In genomic region chr7:29521841-29522575, GRCm38 (mm10) we compare ENCODE assay signal across 9 mouse cellular contexts. TPM values are rescaled to one million over a fixed set of nuclear protein-coding genes. Genes with fewer than 3 reads are reported as not detected.
DNase-seq lines count a peak whose midpoint lies in the region; ATAC-seq and TF ChIP-seq lines count a peak whose summit lies in the region.
"Had no signal": no experiment of that assay in that cellular context is flagged by ENCODE, and none has a peak within 500 bp of the region (broad histone marks: within the 10 kb centered on the region; RNA-seq: fewer than 3 reads in every experiment).

No protein-coding gene starts in this region.

- no peaks in the 10 kb centered on the region for H3K27me3 ChIP-seq in MEL (ENCODE audit: control insufficient read depth in 1 of 2, insufficient read depth in 2 of 2, low read length in 2 of 2)
- H3K27me3 ChIP-seq in lung, postnatal 0 days (replicated peaks; ENCODE audit: insufficient read depth, low read length), result no peaks in the 10 kb centered on the region

- ATAC-seq in lung, postnatal 0 days, result no peak

- DNase-seq in 3T3-L1 (ENCODE audit: low read depth, low spot score) (peak; percentile 85), MEL (ENCODE audit: low read depth, low spot score) (peak; percentile 88)
- DNase-seq in cerebellum, adult 9-10 months, result peak; percentile 90
- DNase-seq in gastrocnemius, adult 2 months, result peak; percentile 87
- DNase-seq in kidney, postnatal 4 days, result peak; percentile 90 to 91
- peak; percentile 92 for DNase-seq in lung, postnatal 0 days (ENCODE audit: low spot score)
- DNase-seq in right cerebral cortex, postnatal 36 days (ENCODE audit: low spot score in 2 of 2), result peak; percentile 63 to 75
- peak; percentile 70 to 81 for DNase-seq in urinary bladder, postnatal 4 days (ENCODE audit: low spot score in 2 of 2)

- TF ChIP-seq CTCF in MEL (IDR thresholded peaks at IDR 0.05 in 2 of 3, conservative IDR thresholded peaks at IDR 0.05 in 1 of 3; ENCODE audit: control insufficient read depth in 1 of 3, insufficient read depth in 1 of 3, low read depth in 2 of 3, low read length in 3 of 3, poor library complexity in 1 of 3, severe bottlenecking in 1 of 3), result peak; percentile 92 to 99 (median 96)
- TF ChIP-seq CTCF in gastrocnemius, adult 2 months (IDR thresholded peaks at IDR 0.05), result peak; percentile 95
- peak; percentile 96 for TF ChIP-seq CTCF in lung, postnatal 0 days (IDR thresholded peaks at IDR 0.05)

- peaks cover 0 to 7% of the 10 kb centered on the region in 2 experiments; a peak in 2 of 4 replicates for H3K36me3 ChIP-seq in MEL (ENCODE audit: control insufficient read depth in 1 of 2, insufficient read depth in 2 of 2, low read length in 2 of 2)
- H3K36me3 ChIP-seq in lung, postnatal 0 days (ENCODE audit: insufficient read depth, low read length), result no peaks in the 10 kb centered on the region
- H3K36me3 ChIP-seq: heart, embryonic 15.5 days had no signal

- H3K27ac ChIP-seq in MEL (ENCODE audit: control insufficient read depth, low read depth, low read length), result no peak overlapping the region
- H3K27ac ChIP-seq in gastrocnemius, adult 2 months, result 0 out of 2 replicates have a peak overlapping the region, but pooled peaks have one; percentile 12
- no peak overlapping the region for H3K27ac ChIP-seq in lung, postnatal 0 days (ENCODE audit: low read length)
- H3K27ac ChIP-seq: heart, embryonic 15.5 days had no signal

- peaks cover 4 to 7% of the 10 kb centered on the region in 2 experiments; a peak in 2 of 4 replicates for H3K4me1 ChIP-seq in MEL (ENCODE audit: control insufficient read depth in 1 of 2, insufficient read depth in 2 of 2, low read length in 2 of 2)
- peaks cover 4% of the 10 kb centered on the region; the same call in 1 of the 2 replicates for H3K4me1 ChIP-seq in lung, postnatal 0 days (ENCODE audit: insufficient read depth, low read depth, low read length)

- TF ChIP-seq RAD21 in MEL (IDR thresholded peaks at IDR 0.05; ENCODE audit: low read depth, low read length), result peak; percentile 99

- TF ChIP-seq POLR2A in MEL (IDR thresholded peaks at IDR 0.05; ENCODE audit: control insufficient read depth in 1 of 2, insufficient read depth in 1 of 2, low read depth in 1 of 2, low read length in 2 of 2, poor library complexity in 1 of 2), result no peak

- intact Hi-C loops in gastrocnemius, adult 2 months (cut with DNase I), result loop anchor here (1.0 to 5.0 kb wide), 2 partner anchors 139 to 215 kb away; no protein-coding TSS in a partner anchor

- TF ChIP-seq EP300 in MEL (IDR thresholded peaks at IDR 0.05; ENCODE audit: low read depth in 1 of 2, low read length in 2 of 2), result no peak
- no peak for TF ChIP-seq EP300 in lung, postnatal 0 days (IDR thresholded peaks at IDR 0.05)

- no peaks in the 10 kb centered on the region for H3K9me3 ChIP-seq in MEL (replicated peaks; ENCODE audit: insufficient read depth, low read length)
- H3K9me3 ChIP-seq in lung, postnatal 0 days (ENCODE audit: low read length), result no peaks in the 10 kb centered on the region
- H3K9me3 ChIP-seq: heart, embryonic 15.5 days had no signal

- no peak overlapping the region for H3K4me3 ChIP-seq in MEL (ENCODE audit: control insufficient read depth in 1 of 2, insufficient read depth in 1 of 2, low read depth in 2 of 2, low read length in 2 of 2)
- no peak overlapping the region for H3K4me3 ChIP-seq in gastrocnemius, adult 2 months
- H3K4me3 ChIP-seq in lung, postnatal 0 days (ENCODE audit: low read depth, low read length), result no peak overlapping the region
- H3K4me3 ChIP-seq: heart, embryonic 15.5 days had no signal

- 64% methylated on average over 5 of the region's 5 CpGs for WGBS in lung, postnatal 0 days

- H3K9ac ChIP-seq in MEL (ENCODE audit: control insufficient read depth, low read depth, low read length, poor library complexity, severe bottlenecking), result no peak overlapping the region
- H3K9ac ChIP-seq in lung, postnatal 0 days (replicated peaks; ENCODE audit: low read depth), result no peak overlapping the region
- H3K9ac ChIP-seq: heart, embryonic 15.5 days had no signal

- no peak overlapping the region for H3K4me2 ChIP-seq in lung, postnatal 0 days (replicated peaks; ENCODE audit: low read depth, low read length)
- H3K4me2 ChIP-seq: heart, embryonic 15.5 days had no signal

- peaks cover 8% of the 10 kb centered on the region for H3K79me2 ChIP-seq in MEL (ENCODE audit: control insufficient read depth, insufficient read depth, low read length, poor library complexity)

TF ChIP-seq in MEL, 35 proteins besides CTCF, POLR2A, EP300 and RAD21:
- 0 out of 2 replicates have a peak, but pooled peaks have one; percentile 71 for TF ChIP-seq MYC (IDR thresholded peaks at IDR 0.05; ENCODE audit: low read depth, low read length)
- no peak for TF ChIP-seq MYB (IDR thresholded peaks at IDR 0.05; ENCODE audit: low read depth, low read length)
- TF ChIP-seq BHLHE40 (IDR thresholded peaks at IDR 0.05; ENCODE audit: borderline replicate concordance, low read depth, low read length), result no peak
- 0 out of 2 replicates have a peak, but pooled peaks have one; percentile 34 for TF ChIP-seq HCFC1 (IDR thresholded peaks at IDR 0.05; ENCODE audit: low read depth, low read length)
- TF ChIP-seq CHD2 (IDR thresholded peaks at IDR 0.05; ENCODE audit: low read length), result no peak
- TF ChIP-seq JUND (IDR thresholded peaks at IDR 0.05; ENCODE audit: low read depth, low read length), result no peak
- TF ChIP-seq ZKSCAN1 (IDR thresholded peaks at IDR 0.05; ENCODE audit: low read depth, low read length), result no peak
- TF ChIP-seq TAL1 (IDR thresholded peaks at IDR 0.05; ENCODE audit: low read length), result no peak
- TF ChIP-seq USF2 (IDR thresholded peaks at IDR 0.05; ENCODE audit: borderline replicate concordance in 1 of 2, insufficient read depth in 1 of 2, low read depth in 1 of 2, low read length in 2 of 2), result no peak
- TF ChIP-seq SMC3 (IDR thresholded peaks at IDR 0.05; ENCODE audit: low read depth, low read length), result peak; percentile 94
- no peak for TF ChIP-seq E2F4 (IDR thresholded peaks at IDR 0.05; ENCODE audit: borderline replicate concordance, low read depth, low read length)
- no peak for TF ChIP-seq MEF2A (IDR thresholded peaks at IDR 0.05; ENCODE audit: extremely low read depth, insufficient replicate concordance, low read depth, low read length, poor library complexity, severe bottlenecking)
- no peak for TF ChIP-seq USF1 (IDR thresholded peaks at IDR 0.05; ENCODE audit: low read depth, low read length)
- no peak for TF ChIP-seq MXI1 (IDR thresholded peaks at IDR 0.05; ENCODE audit: low read depth, low read length)
- TF ChIP-seq ETS1 (IDR thresholded peaks at IDR 0.05; ENCODE audit: low read depth, low read length), result no peak
- TF ChIP-seq ELF1 (IDR thresholded peaks at IDR 0.05; ENCODE audit: low read depth, low read length), result peak; percentile 41; the same call in 1 of the 2 replicates
- TF ChIP-seq TBP (IDR thresholded peaks at IDR 0.05; ENCODE audit: low read depth, low read length), result no peak
- TF ChIP-seq UBTF (IDR thresholded peaks at IDR 0.05; ENCODE audit: borderline replicate concordance, insufficient read depth, low read depth, low read length), result no peak
- no peak for TF ChIP-seq CHD1 (IDR thresholded peaks at IDR 0.05; ENCODE audit: low read depth, low read length)
- no peak for TF ChIP-seq POLR2AphosphoS5 (IDR thresholded peaks at IDR 0.05; ENCODE audit: borderline replicate concordance, low read depth, low read length)
- 0 out of 2 replicates have a peak, but pooled peaks have one; percentile 32 for TF ChIP-seq TCF12 (IDR thresholded peaks at IDR 0.05; ENCODE audit: low read depth, low read length)
- TF ChIP-seq SIN3A (IDR thresholded peaks at IDR 0.05; ENCODE audit: low read length), result peak; percentile 72
- no peak for TF ChIP-seq NRF1 (IDR thresholded peaks at IDR 0.05; ENCODE audit: insufficient read depth, low read depth, low read length, poor library complexity, severe bottlenecking)
- TF ChIP-seq ZC3H11A (IDR thresholded peaks at IDR 0.05; ENCODE audit: low read depth, low read length), result peak; percentile 92
- TF ChIP-seq MAFK (IDR thresholded peaks at IDR 0.05; ENCODE audit: borderline replicate concordance, low read depth, low read length), result no peak
- TF ChIP-seq ZMIZ1 (IDR thresholded peaks at IDR 0.05; ENCODE audit: low read depth, low read length), result no peak
- peak; percentile 52; the same call in 1 of the 2 replicates for TF ChIP-seq MAX (IDR thresholded peaks at IDR 0.05; ENCODE audit: low read length)
- no peak for TF ChIP-seq POLR2AphosphoS2 (IDR thresholded peaks at IDR 0.05; ENCODE audit: low read length)
- no peak for TF ChIP-seq ZNF384 (IDR thresholded peaks at IDR 0.05; ENCODE audit: low read depth, low read length)
- no peak for TF ChIP-seq NELFE (IDR thresholded peaks at IDR 0.05; ENCODE audit: low read depth, low read length)
- no peak for TF ChIP-seq KAT2A (conservative IDR thresholded peaks at IDR 0.05; ENCODE audit: low read depth, low read length)
- TF ChIP-seq RCOR1 (IDR thresholded peaks at IDR 0.05; ENCODE audit: low read depth, low read length), result no peak
- TF ChIP-seq GABPA (IDR thresholded peaks at IDR 0.05; ENCODE audit: low read depth, low read length), result no peak
- no peak for TF ChIP-seq MAZ (IDR thresholded peaks at IDR 0.05; ENCODE audit: low read depth, low read length)
- peak; percentile 69 for TF ChIP-seq GATA1 (IDR thresholded peaks at IDR 0.05; ENCODE audit: low read depth, low read length)
TF ChIP-seq in MEL: peak in this region for 9.

RNA-seq across cellular contexts. Expression of gene Sipa1l3, which starts 3.6 kb away (rescaled TPM):
- total RNA-seq in MEL (2012; rRNA removed), result 14.1 and 14.9 TPM in 2 replicates
- 10 to 100 TPM in 1 of 2 experiments, not detected in 1; 49.4 TPM for polyA plus RNA-seq in MEL (2012; ENCODE audit: insufficient read depth in 1 of 2, insufficient read length in 2 of 2, low read depth in 1 of 2, low replicate concordance in 2 of 2, missing spikeins in 1 of 2)
- 1 to 10 TPM; 7.0 to 9.2 TPM for total RNA-seq in gastrocnemius, adult 2 months (2021)
- polyA plus RNA-seq in lung, postnatal 0 days (2015; fragmentation: Nextera tagmentation; extraction: Ambion mirVana), result 17.7 and 18.5 TPM in 2 replicates
